Mouse (Mus musculus) megakaryocyte, embryonic 14.5 days (primary cell): Measurements from ENCODE around the gene 1700020N01Rik. TPM values are rescaled to one million over a fixed set of nuclear protein-coding genes. Genes with fewer than 3 reads are reported as not detected.

Source experiments
- H3K27me3 ChIP-seq: replicated peaks from 2 replicates; pipeline ENCODE3; 2012; ENCODE audit warnings: inconsistent platforms
- H3K36me3 ChIP-seq: replicated peaks from 2 replicates; pipeline ENCODE3; 2012; ENCODE audit warnings: low read length, inconsistent platforms, mixed read lengths
- H3K4me1 ChIP-seq: 2 replicates; pipeline ENCODE4 v1.6.1; 2012; ENCODE audit warnings: inconsistent platforms
- H3K4me3 ChIP-seq: replicated peaks from 2 replicates; pipeline ENCODE3; 2012; ENCODE audit warnings: moderate library complexity, mild to moderate bottlenecking, inconsistent platforms
- H3K9me3 ChIP-seq: 2 replicates; pipeline ENCODE4 v1.6.1; 2012; ENCODE audit warnings: inconsistent platforms
- FLI1 ChIP-seq: IDR thresholded peaks from 2 replicates; pipeline ENCODE4 v1.6.1; 2012; ENCODE audit warnings: low read length, inconsistent platforms, mixed read lengths
- GATA1 ChIP-seq: IDR thresholded peaks from 3 replicates; pipeline ENCODE4 v1.6.1; 2012; ENCODE audit warnings: mixed read lengths, low read length, inconsistent platforms, borderline replicate concordance
- polyA plus RNA-seq: library from polyadenylated mRNA; stranded (reverse); fragments of >175 nt; gene quantifications from 2 replicates; pipeline ENCODE4 v1.2.3, GENCODE M21; 2012; ENCODE audit warnings: low replicate concordance; ENCODE audit not compliant: insufficient read depth

Gene 1700020N01Rik
- polyA plus RNA-seq, 1 experiment, result not detected

GRCm38 (mm10) chr10:21561181-21561580 lies 31.8 kb upstream of the 1700020N01Rik start:
- Histone ChIP-seq H3K27me3 (peaks cover 17% of the 10 kb centered on the region), H3K36me3 (no peaks in the 10 kb centered on the region), H3K4me3 (no peak overlapping the region), H3K9me3 (no peaks in the 10 kb centered on the region), H3K4me1 (peaks cover 8% of the 10 kb centered on the region; the same call in 1 of the 2 replicates)
- TF ChIP-seq FLI1 (no peak), GATA1 (no peak)

- no peaks in the 10 kb centered on the region for H3K9me3 ChIP-seq
- no peak overlapping the region for H3K4me3 ChIP-seq
- H3K4me1 ChIP-seq, result peaks cover 8% of the 10 kb centered on the region; the same call in 1 of the 2 replicates
- no peak for TF ChIP-seq GATA1
- TF ChIP-seq FLI1, result no peak
- H3K36me3 ChIP-seq, result no peaks in the 10 kb centered on the region
- peaks cover 12% of the 10 kb centered on the region for H3K27me3 ChIP-seq
Measured at GRCm38 (mm10) chr10:21563446-21563845, 29.5 kb upstream of the 1700020N01Rik start.

GRCm38 (mm10) chr10:21564189-21564588 lies 28.8 kb upstream of the 1700020N01Rik start:
- TF ChIP-seq FLI1 (no peak), GATA1 (no peak)
- Histone ChIP-seq H3K4me1 (peaks cover 8% of the 10 kb centered on the region; the same call in 1 of the 2 replicates), H3K9me3 (no peaks in the 10 kb centered on the region), H3K27me3 (peaks cover 12% of the 10 kb centered on the region), H3K4me3 (no peak overlapping the region), H3K36me3 (no peaks in the 10 kb centered on the region)

GRCm38 (mm10) chr10:21566074-21566473 lies 26.9 kb upstream of the 1700020N01Rik start:
- Histone ChIP-seq H3K4me3 (no peak overlapping the region), H3K9me3 (no peaks in the 10 kb centered on the region), H3K27me3 (peaks cover 3% of the 10 kb centered on the region), H3K36me3 (no peaks in the 10 kb centered on the region), H3K4me1 (peaks cover 6% of the 10 kb centered on the region; the same call in 1 of the 2 replicates)
- TF ChIP-seq GATA1 (no peak), FLI1 (no peak)

- Histone ChIP-seq H3K4me1 (peaks cover 3% of the 10 kb centered on the region; the same call in 1 of the 2 replicates), H3K9me3 (no peaks in the 10 kb centered on the region), H3K4me3 (no peak overlapping the region), H3K27me3 (peaks cover 8% of the 10 kb centered on the region), H3K36me3 (no peaks in the 10 kb centered on the region)
- TF ChIP-seq GATA1 (no peak), FLI1 (no peak)
Measured at GRCm38 (mm10) chr10:21571615-21572014, 21.3 kb upstream of the 1700020N01Rik start.

- H3K4me3 ChIP-seq, result no peak overlapping the region
- peaks cover 3% of the 10 kb centered on the region; the same call in 1 of the 2 replicates for H3K4me1 ChIP-seq
- no peaks in the 10 kb centered on the region for H3K9me3 ChIP-seq
- TF ChIP-seq GATA1 (no peak), FLI1 (no peak)
- H3K36me3 ChIP-seq, result no peaks in the 10 kb centered on the region
- peaks cover 8% of the 10 kb centered on the region for H3K27me3 ChIP-seq
Measured at GRCm38 (mm10) chr10:21573713-21574112, 19.2 kb upstream of the 1700020N01Rik start.

- Histone ChIP-seq H3K4me1 (peaks cover 6% of the 10 kb centered on the region), H3K36me3 (no peaks in the 10 kb centered on the region), H3K4me3 (no peak overlapping the region), H3K27me3 (peaks cover 5% of the 10 kb centered on the region), H3K9me3 (no peaks in the 10 kb centered on the region)
- TF ChIP-seq GATA1, result no peak
- no peak for TF ChIP-seq FLI1
Measured at GRCm38 (mm10) chr10:21575806-21576378, 17.1 kb upstream of the 1700020N01Rik start.

- Histone ChIP-seq H3K36me3 (no peaks in the 10 kb centered on the region), H3K27me3 (peaks cover 5% of the 10 kb centered on the region)
Measured at GRCm38 (mm10) chr10:21577798-21578197, 15.1 kb upstream of the 1700020N01Rik start.

GRCm38 (mm10) chr10:21581546-21581945 lies 11.4 kb upstream of the 1700020N01Rik start:
- Histone ChIP-seq H3K27me3 (peaks cover 4% of the 10 kb centered on the region), H3K4me1 (peaks cover 6% of the 10 kb centered on the region), H3K9me3 (peaks cover 13% of the 10 kb centered on the region), H3K4me3 (no peak overlapping the region), H3K36me3 (no peaks in the 10 kb centered on the region)
- TF ChIP-seq GATA1 (no peak), FLI1 (no peak)

More at GRCm38 (mm10) chr10:21577798-21578197, 15.1 kb upstream of the 1700020N01Rik start:
- Histone ChIP-seq H3K4me3 (no peak overlapping the region), H3K9me3 (peaks cover 13% of the 10 kb centered on the region), H3K4me1 (peaks cover 6% of the 10 kb centered on the region)
- TF ChIP-seq FLI1 (no peak), GATA1 (no peak)

GRCm38 (mm10) chr10:21587041-21587440 lies 5.9 kb upstream of the 1700020N01Rik start:
- Histone ChIP-seq H3K27me3 (peaks cover 2% of the 10 kb centered on the region), H3K9me3 (peaks cover 4% of the 10 kb centered on the region; the same call in 1 of the 2 replicates), H3K4me3 (no peak overlapping the region), H3K4me1 (no peaks in the 10 kb centered on the region), H3K36me3 (no peaks in the 10 kb centered on the region)
- no peak for TF ChIP-seq FLI1
- TF ChIP-seq GATA1, result no peak
